Mouse (Mus musculus) hindbrain, embryonic 15.5 days (tissue): Measurements from ENCODE around the gene Zbtb20. TPM values are rescaled to one million over a fixed set of nuclear protein-coding genes. Genes with fewer than 3 reads are reported as not detected.

Experiments used
- ATAC-seq: fragments of 200-750 bp; cut with Nextera tagmentation; 2 replicates; pipeline ENCODE4 v1.8.0; 2017; ENCODE audit warnings: low read depth, moderate number of reproducible peaks, moderate TSS enrichment; ENCODE audit not compliant: low FRiP score
- H3K27ac ChIP-seq: fragments of 300-500 bp; sonication (generic); replicated peaks from 2 replicates; pipeline ENCODE4 v1.5.1; 2015; ENCODE audit warnings: mild to moderate bottlenecking, inconsistent platforms
- H3K27me3 ChIP-seq: fragments of 300-500 bp; sonication (generic); 2 replicates; pipeline ENCODE4 v1.6.1; 2015; ENCODE audit warnings: control low read depth, inconsistent platforms
- H3K36me3 ChIP-seq: fragments of 300-500 bp; sonication (generic); 2 replicates; pipeline ENCODE4 v1.6.1; 2015; ENCODE audit warnings: control low read depth, inconsistent platforms
- H3K4me1 ChIP-seq: fragments of 300-500 bp; sonication (generic); replicated peaks from 2 replicates; pipeline ENCODE4 v1.6.1; 2015; ENCODE audit warnings: control low read depth, inconsistent platforms
- H3K4me2 ChIP-seq: fragments of 300-500 bp; sonication (generic); 2 replicates; pipeline ENCODE4 v1.6.1; 2015; ENCODE audit warnings: moderate library complexity, mild to moderate bottlenecking, inconsistent platforms
- H3K4me3 ChIP-seq: fragments of 300-500 bp; sonication (generic); 2 replicates; pipeline ENCODE4 v1.5.1; 2015; ENCODE audit warnings: mild to moderate bottlenecking, inconsistent platforms
- H3K9ac ChIP-seq: fragments of 300-500 bp; sonication (generic); 2 replicates; pipeline ENCODE4 v1.6.1; 2015; ENCODE audit warnings: inconsistent platforms
- H3K9me3 ChIP-seq: fragments of 300-500 bp; sonication (generic); 2 replicates; pipeline ENCODE4 v1.6.1; 2016; ENCODE audit warnings: control low read depth, inconsistent platforms
- WGBS: fragments of 180-500 bp; shearing (Covaris S2); methylation state at CpG from one replicate; pipeline ENCODE4 v1.1.7; 2015; 5-methylcytosine and 5-hydroxymethylcytosine counted together
- polyA plus RNA-seq: library from polyadenylated mRNA; unstranded; fragments of >200 nt; fragmentation: Nextera tagmentation; extraction: Ambion mirVana; gene quantifications from 2 replicates; pipeline ENCODE4 v1.2.1, GENCODE M21; 2015

Gene Zbtb20
- polyA plus RNA-seq, 1 experiment from 2014 or later = 60.9 TPM

DNA sequence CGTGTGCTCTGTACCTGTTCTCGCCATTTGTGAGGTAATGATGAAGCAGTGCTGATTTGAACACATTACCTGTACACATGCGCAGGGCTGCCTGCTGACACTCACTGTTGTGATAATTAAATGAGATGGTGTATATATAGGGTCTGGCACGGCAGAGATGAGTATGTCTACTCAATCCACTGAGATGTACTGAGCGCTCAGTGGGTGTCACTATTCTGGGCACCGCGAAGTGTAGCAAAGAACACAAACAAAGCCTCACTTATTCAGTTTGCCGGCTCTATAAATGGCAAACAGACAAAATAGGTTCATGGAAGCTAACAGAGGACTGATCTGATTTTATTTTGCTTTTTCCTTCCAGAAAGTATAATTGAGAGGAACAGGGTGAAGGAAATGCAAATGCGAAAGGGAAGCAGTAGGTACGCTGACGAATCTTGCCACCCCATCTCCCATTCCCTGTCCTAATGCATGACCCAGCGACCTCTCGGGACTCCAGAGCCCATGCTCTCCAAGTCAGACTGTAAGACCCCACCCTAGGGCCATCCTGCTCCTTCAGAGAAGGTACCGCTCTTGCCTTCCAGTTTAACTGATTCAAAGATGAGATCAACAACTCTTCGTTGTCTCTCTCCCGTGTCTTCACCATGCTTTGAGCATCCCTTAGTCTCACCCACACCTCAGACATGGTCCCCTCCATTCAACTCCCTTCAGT lies 695.8 kb downstream of the Zbtb20 start:
- no peak for ATAC-seq
- no peak overlapping the region for H3K27ac ChIP-seq
- H3K36me3 ChIP-seq = no peaks in the 10 kb centered on the region
- H3K9me3 ChIP-seq = no peaks in the 10 kb centered on the region
- no peak overlapping the region for H3K4me3 ChIP-seq
- no peak overlapping the region for H3K4me2 ChIP-seq
- 87% methylated on average over 16 of the region's 16 CpGs for WGBS
- no peak overlapping the region for H3K9ac ChIP-seq
- H3K4me1 ChIP-seq = peaks cover 27% of the 10 kb centered on the region
- no peaks in the 10 kb centered on the region for H3K27me3 ChIP-seq

DNA sequence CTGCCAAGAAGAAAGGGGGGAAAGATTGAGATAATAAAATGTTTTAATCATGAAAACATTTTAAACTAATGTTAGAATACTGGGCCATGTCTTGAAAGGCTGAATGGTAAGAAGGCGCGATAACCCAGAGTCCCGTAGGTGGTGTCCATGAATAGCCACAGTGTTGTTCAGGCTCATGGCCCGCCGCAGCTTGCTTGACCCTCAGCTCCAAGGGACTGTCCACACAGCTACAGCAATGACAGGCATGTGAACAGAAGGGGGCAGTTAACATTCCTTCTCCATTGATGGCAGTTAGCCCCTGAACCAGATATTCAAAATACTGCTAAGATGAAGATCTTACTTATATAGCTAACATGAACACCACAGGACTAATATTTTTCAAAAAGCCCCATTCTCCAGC lies 696.5 kb downstream of the Zbtb20 start:
- Histone ChIP-seq H3K4me2 (no peak overlapping the region), H3K27me3 (no peaks in the 10 kb centered on the region), H3K9me3 (no peaks in the 10 kb centered on the region), H3K4me1 (peaks cover 31% of the 10 kb centered on the region), H3K9ac (no peak overlapping the region), H3K4me3 (no peak overlapping the region), H3K36me3 (no peaks in the 10 kb centered on the region), H3K27ac (no peak overlapping the region)
- 93% methylated on average over 5 of the region's 5 CpGs for WGBS
- ATAC-seq = no peak

DNA sequence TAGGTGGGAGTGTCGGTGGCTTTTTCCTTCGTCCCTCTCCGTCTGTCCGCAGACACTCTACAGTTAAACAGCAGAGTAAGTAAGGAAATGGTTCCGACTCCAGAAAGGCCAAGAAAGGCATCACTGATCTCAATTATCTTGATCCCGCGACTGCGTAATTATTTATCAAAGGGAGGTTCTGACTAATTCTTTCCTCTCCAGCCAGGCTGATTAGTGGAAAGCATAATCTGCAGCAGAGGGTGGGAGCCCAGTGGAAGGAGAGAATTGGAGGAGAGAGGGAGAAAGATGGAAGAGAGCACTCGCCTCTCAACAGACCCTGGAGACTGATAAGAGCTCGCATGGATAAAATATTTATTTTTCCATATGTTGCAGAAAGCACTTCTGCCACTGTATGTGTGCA lies 697.1 kb downstream of the Zbtb20 start:
- WGBS = 57% methylated on average over 10 of the region's 10 CpGs
- no peaks in the 10 kb centered on the region for H3K9me3 ChIP-seq
- H3K36me3 ChIP-seq = no peaks in the 10 kb centered on the region
- H3K4me3 ChIP-seq = no peak overlapping the region
- no peaks in the 10 kb centered on the region for H3K27me3 ChIP-seq
- no peak overlapping the region for H3K4me2 ChIP-seq
- peak overlapping the region; percentile 42 for H3K27ac ChIP-seq
- peaks cover 31% of the 10 kb centered on the region for H3K4me1 ChIP-seq
- no peak overlapping the region for H3K9ac ChIP-seq
- ATAC-seq = no peak

DNA sequence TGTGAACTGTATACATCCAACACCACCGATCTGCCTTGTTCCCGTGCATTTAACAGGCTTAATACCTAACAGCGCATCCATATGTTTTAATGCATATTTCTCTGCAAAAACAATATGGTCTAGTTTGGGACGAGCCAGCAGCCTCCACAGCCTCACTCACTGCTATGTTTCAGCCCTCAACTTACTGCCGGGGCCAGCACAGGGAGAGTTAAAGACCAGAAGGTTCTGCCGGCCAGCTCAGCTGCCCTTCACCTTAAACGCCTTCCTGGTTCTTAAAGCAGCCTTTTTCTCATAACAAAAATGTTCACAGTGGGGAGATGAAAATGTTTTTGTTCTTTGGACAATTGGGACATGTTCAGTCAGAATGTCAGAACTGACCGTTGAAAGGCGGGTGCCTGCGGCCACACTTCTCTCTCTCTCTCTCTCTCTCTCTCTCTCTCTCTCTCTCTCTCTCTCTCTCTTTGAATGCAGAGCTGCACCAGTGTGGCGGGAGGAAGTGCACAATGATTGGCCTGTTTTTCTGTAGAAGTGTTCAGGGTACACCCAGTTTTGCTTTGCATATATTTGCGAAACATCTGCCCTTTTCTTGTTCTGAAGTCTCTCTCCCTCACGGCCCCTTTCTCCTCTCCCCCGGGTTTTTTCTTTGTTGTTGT lies 697.6 kb downstream of the Zbtb20 start:
- H3K4me3 ChIP-seq = no peak overlapping the region
- H3K4me2 ChIP-seq = no peak overlapping the region
- peak; percentile 32; the same call in 1 of the 2 replicates for ATAC-seq
- H3K27me3 ChIP-seq = no peaks in the 10 kb centered on the region
- peaks cover 31% of the 10 kb centered on the region for H3K4me1 ChIP-seq
- no peak overlapping the region for H3K9ac ChIP-seq
- no peaks in the 10 kb centered on the region for H3K36me3 ChIP-seq
- peak overlapping the region; percentile 42 for H3K27ac ChIP-seq
- H3K9me3 ChIP-seq = no peaks in the 10 kb centered on the region
- 27% methylated on average over 14 of the region's 14 CpGs for WGBS

DNA sequence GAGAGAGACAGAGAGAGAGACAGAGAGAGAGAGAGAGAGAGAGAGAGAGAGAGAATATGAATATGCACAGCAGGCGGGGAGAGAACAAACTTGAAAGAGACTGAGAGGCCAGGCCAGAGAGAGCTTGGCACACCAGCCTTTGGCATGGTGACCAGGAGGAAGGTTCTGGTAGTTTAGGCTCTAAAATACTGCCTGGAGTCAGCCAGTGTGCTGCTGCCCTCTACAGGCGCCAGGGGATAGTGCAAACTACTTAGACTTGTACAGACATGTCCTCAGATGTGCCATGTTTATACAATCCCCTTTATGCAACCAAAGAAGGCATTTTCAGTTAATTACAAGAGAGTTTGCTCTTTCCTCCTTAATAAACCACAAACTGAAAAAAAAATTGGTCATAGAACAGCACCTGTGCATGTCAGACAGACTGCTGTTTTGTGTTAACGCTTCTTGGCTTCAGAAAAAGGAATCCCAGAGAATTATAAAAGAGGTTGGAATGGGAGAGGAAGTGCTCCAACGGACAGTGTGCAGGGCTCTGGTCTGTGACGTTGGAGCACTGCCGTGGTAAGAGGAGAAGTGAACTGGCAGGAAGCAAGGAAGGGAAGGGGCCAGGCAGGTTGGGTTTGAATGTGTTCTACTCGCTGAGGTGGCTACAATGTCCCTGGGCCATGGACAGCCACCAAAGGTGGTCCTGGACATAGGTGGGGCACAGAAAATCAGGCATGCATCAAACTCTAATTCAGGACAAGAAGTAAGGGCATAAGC lies 698.5 kb downstream of the Zbtb20 start:
- peaks cover 31% of the 10 kb centered on the region for H3K4me1 ChIP-seq

DNA sequence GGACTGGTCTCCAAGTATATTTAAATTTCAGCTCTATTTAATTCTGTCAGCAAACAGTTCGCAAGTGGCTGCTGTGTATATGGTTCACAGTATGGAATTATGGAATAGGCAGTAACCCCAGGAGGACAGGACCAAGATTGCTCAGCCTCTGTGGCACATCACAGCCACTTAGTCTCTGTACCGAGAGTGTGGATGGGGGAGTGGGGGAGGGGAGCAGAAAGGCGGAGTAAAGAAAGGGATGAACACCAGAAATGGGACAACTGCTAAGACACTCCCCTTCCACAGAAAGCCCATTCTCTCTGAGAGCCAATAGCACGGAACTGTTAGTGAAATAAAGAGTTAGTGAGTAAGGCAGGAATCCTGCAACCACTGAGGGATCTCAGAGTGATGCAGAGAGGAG lies 699.4 kb downstream of the Zbtb20 start:
- peak overlapping the region; percentile 51 for H3K27ac ChIP-seq
- no peaks in the 10 kb centered on the region for H3K36me3 ChIP-seq
- no peak overlapping the region for H3K9ac ChIP-seq
- no peak overlapping the region for H3K4me3 ChIP-seq
- no peaks in the 10 kb centered on the region for H3K9me3 ChIP-seq
- peaks cover 31% of the 10 kb centered on the region for H3K4me1 ChIP-seq
- no peaks in the 10 kb centered on the region for H3K27me3 ChIP-seq
- no peak overlapping the region for H3K4me2 ChIP-seq
- ATAC-seq = no peak
- WGBS = 39% methylated on average over 4 of the region's 4 CpGs

More for the DNA sequence above, 698.5 kb downstream of the Zbtb20 start:
- H3K36me3 ChIP-seq = no peaks in the 10 kb centered on the region
- no peak overlapping the region for H3K4me2 ChIP-seq
- H3K9ac ChIP-seq = no peak overlapping the region
- no peak overlapping the region for H3K4me3 ChIP-seq
- 51% methylated on average over 7 of the region's 7 CpGs for WGBS
- H3K27ac ChIP-seq = peak overlapping the region; percentile 42
- H3K9me3 ChIP-seq = no peaks in the 10 kb centered on the region
- no peaks in the 10 kb centered on the region for H3K27me3 ChIP-seq
- peak; percentile 78 for ATAC-seq

DNA sequence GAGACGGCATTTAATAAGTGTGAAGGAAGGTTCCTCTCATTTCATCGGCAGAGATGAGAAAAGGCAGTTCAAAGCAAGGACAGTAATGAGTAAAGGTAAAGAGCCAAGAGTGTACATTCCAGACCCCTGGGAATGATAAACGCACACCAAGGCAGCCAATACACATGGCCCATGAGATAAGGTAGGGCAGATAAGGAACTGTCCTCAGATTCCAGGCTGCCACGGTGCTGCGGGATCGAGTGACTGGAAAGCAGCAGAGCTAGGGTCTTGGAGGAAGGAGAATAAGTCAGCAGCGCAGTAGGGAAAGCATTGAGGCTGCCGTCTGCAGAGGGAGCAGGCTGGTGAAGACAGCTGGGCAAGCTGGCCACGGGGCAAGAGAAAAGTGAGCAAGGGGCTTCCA lies 699.8 kb downstream of the Zbtb20 start:
- Histone ChIP-seq H3K9me3 (no peaks in the 10 kb centered on the region), H3K4me1 (peaks cover 31% of the 10 kb centered on the region), H3K36me3 (no peaks in the 10 kb centered on the region), H3K27ac (peak overlapping the region; percentile 51), H3K4me3 (no peak overlapping the region), H3K27me3 (no peaks in the 10 kb centered on the region), H3K4me2 (no peak overlapping the region), H3K9ac (no peak overlapping the region)
- 46% methylated on average over 9 of the region's 9 CpGs for WGBS
- ATAC-seq = no peak

DNA sequence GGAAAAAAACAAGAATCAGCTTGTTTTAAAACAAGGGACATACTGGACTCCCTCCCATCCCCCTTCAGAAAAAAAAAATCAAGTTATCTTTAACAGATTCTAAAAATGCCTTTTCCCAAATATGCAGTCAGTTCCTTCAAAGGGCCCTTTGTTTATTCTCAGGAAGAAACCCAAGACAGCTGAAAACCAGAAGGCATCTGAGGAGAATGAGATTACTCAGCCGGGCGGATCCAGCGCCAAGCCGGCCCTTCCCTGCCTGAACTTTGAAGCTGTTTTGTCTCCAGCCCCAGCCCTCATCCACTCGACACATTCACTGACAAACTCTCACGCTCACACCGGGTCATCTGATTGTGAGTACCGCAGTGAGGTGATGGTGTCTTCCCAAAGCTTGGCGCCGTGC lies 701.7 kb downstream of the Zbtb20 start:
- H3K4me1 ChIP-seq = peaks cover 38% of the 10 kb centered on the region
- no peak for ATAC-seq
- H3K4me3 ChIP-seq = no peak overlapping the region
- H3K4me2 ChIP-seq = no peak overlapping the region
- no peaks in the 10 kb centered on the region for H3K9me3 ChIP-seq
- H3K27me3 ChIP-seq = no peaks in the 10 kb centered on the region
- no peaks in the 10 kb centered on the region for H3K36me3 ChIP-seq
- H3K9ac ChIP-seq = no peak overlapping the region
- 26% methylated on average over 10 of the region's 10 CpGs for WGBS
- H3K27ac ChIP-seq = peak overlapping the region; percentile 37

DNA sequence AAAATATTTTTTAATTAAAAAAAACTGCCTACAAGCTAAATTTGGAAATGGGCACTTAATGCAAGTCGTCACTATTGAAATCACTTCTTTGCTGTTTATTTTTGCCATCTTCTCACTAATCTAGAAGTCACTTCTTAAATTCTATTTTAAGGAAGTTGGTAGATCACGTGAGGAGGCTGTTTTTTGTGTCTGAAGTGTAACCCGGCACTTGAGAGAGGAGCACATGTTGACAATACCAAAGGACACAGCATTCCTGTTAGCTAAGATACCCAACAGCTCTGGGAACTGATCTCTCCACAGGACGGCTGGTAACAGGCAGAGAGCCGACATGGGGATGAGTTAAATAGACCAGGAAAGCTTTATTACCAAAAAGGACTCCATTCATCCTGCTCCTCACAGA lies 702.7 kb downstream of the Zbtb20 start:
- 51% methylated on average over 5 of the region's 5 CpGs for WGBS
- Histone ChIP-seq H3K27ac (no peak overlapping the region), H3K9me3 (no peaks in the 10 kb centered on the region), H3K9ac (no peak overlapping the region), H3K4me1 (peaks cover 29% of the 10 kb centered on the region), H3K4me3 (no peak overlapping the region), H3K27me3 (no peaks in the 10 kb centered on the region), H3K4me2 (no peak overlapping the region), H3K36me3 (no peaks in the 10 kb centered on the region)
- ATAC-seq = no peak

DNA sequence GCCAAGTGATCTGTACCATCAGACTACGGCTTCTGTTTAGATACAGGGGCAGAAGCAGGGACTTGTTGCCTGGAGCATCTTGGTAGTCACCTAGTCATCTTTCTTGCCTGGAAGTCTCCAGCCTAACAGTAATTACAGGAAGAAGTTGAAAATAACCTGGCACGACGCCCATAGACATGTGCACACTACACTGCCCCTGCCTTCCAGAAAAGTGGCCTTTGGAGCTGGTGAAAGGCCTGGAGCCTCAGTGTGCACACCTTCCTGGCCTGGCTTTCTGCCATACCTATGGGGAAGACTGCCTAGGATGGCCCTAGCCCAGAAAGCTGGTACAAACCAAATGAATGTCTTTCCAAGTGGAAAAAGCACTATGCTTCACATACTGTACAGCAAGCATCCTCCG lies 703.4 kb downstream of the Zbtb20 start:
- no peak for ATAC-seq
- peaks cover 28% of the 10 kb centered on the region for H3K4me1 ChIP-seq
- 87% methylated on average over 4 of the region's 4 CpGs for WGBS

DNA sequence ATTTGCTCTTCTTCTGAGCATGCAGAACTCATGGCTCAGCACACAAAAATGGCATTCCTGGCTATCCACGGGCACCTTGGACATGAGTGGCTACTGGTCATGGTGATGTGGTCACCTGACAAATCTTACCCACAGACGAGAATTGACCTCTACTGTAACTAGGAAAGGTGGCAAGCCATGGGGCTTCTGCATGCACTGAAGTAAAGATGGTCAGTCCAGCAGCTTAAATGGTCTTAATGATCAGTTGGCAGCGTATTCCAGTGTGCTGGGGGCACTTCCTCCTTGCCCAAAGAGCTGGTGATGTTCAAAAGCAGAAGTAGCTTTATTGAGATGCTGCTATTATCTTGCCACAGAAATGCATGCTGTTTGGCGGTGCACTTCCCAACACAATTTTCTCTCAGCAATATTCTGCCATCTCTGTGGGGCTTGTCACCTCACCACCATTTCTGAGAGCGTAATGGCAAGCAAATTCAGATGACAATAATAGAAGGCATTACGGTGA lies 704.7 kb downstream of the Zbtb20 start:
- no peaks in the 10 kb centered on the region for H3K9me3 ChIP-seq
- no peak overlapping the region for H3K4me2 ChIP-seq
- H3K9ac ChIP-seq = no peak overlapping the region
- ATAC-seq = no peak
- peaks cover 18% of the 10 kb centered on the region for H3K4me1 ChIP-seq
- no peaks in the 10 kb centered on the region for H3K36me3 ChIP-seq
- H3K27ac ChIP-seq = no peak overlapping the region
- WGBS = 94% methylated on average over 6 of the region's 6 CpGs
- no peaks in the 10 kb centered on the region for H3K27me3 ChIP-seq
- no peak overlapping the region for H3K4me3 ChIP-seq

More for the DNA sequence above, 703.4 kb downstream of the Zbtb20 start:
- Histone ChIP-seq H3K4me2 (no peak overlapping the region), H3K27ac (no peak overlapping the region), H3K4me3 (no peak overlapping the region), H3K9me3 (no peaks in the 10 kb centered on the region), H3K27me3 (no peaks in the 10 kb centered on the region), H3K36me3 (no peaks in the 10 kb centered on the region), H3K9ac (no peak overlapping the region)

DNA sequence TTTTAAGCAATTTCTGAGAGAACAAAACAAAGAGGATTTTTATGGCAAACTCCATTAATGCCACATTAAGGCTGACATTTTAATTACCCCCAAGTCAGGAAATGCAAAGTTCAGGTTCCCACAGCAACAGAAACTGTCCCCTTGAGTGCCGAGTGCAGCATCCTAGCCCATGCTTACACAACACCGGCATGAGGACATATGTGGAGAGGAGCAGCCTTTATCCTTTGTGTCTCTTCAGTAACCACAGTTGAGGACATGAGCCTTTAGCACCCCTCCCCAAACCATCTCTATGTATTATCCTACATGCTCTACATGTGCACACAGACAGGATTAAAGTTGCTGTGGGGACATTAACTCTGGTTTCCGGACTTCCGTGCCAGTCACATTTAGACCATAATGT lies 705.9 kb downstream of the Zbtb20 start:
- H3K36me3 ChIP-seq = no peaks in the 10 kb centered on the region
- H3K27ac ChIP-seq = no peak overlapping the region

More for the DNA sequence above, 705.9 kb downstream of the Zbtb20 start:
- no peaks in the 10 kb centered on the region for H3K9me3 ChIP-seq
- 71% methylated on average over 4 of the region's 4 CpGs for WGBS
- no peak overlapping the region for H3K4me2 ChIP-seq
- no peaks in the 10 kb centered on the region for H3K27me3 ChIP-seq
- H3K4me1 ChIP-seq = 0 out of 2 replicates have a peak, but pooled peaks cover 11% of the 10 kb centered on the region
- H3K4me3 ChIP-seq = no peak overlapping the region
- no peak overlapping the region for H3K9ac ChIP-seq
- no peak for ATAC-seq
